Mouse (Mus musculus) forebrain, embryonic 14.5 days (tissue): Measurements from ENCODE around the gene Zbtb49. TPM values are rescaled to one million over a fixed set of nuclear protein-coding genes. Genes with fewer than 3 reads are reported as not detected.

Source experiments
- ATAC-seq: fragments of 200-750 bp; cut with Nextera tagmentation; 2 replicates; pipeline ENCODE4 v1.8.0; 2017; ENCODE audit warnings: mild to moderate bottlenecking, moderate library complexity
- DNase-seq: peaks from one replicate; pipeline ENCODE4 v3.0.0-alpha.2; 2015; ENCODE audit warnings: low spot score
- H3K27ac ChIP-seq: fragments of 300-500 bp; sonication (generic); 2 replicates; pipeline ENCODE4 v1.5.1; 2014; ENCODE audit warnings: low read depth, mild to moderate bottlenecking, control low read depth, low read length, moderate library complexity
- H3K27me3 ChIP-seq: fragments of 300-500 bp; sonication (generic); replicated peaks from 2 replicates; pipeline ENCODE4 v1.6.1; 2014; ENCODE audit warnings: low read length, control low read depth, mixed read lengths; ENCODE audit not compliant: control insufficient read depth, insufficient read depth
- H3K36me3 ChIP-seq: fragments of 300-500 bp; sonication (generic); 2 replicates; pipeline ENCODE4 v1.6.1; 2014; ENCODE audit warnings: low read length, control low read depth; ENCODE audit not compliant: control insufficient read depth, insufficient read depth
- H3K4me1 ChIP-seq: fragments of 300-500 bp; sonication (generic); 2 replicates; pipeline ENCODE4 v1.6.1; 2014; ENCODE audit warnings: antibody characterized with exemption, low read length, control low read depth; ENCODE audit not compliant: control insufficient read depth, insufficient read depth
- H3K4me2 ChIP-seq: fragments of 300-500 bp; sonication (generic); 2 replicates; pipeline ENCODE4 v1.6.1; 2014; ENCODE audit warnings: mild to moderate bottlenecking, control low read depth, low read length
- H3K4me3 ChIP-seq: fragments of 300-500 bp; sonication (generic); 2 replicates; pipeline ENCODE4 v1.5.1; 2014; ENCODE audit warnings: low read depth, low read length, control low read depth
- H3K9ac ChIP-seq: fragments of 300-500 bp; sonication (generic); 2 replicates; pipeline ENCODE4 v1.6.1; 2014; ENCODE audit warnings: mild to moderate bottlenecking, low read length, control low read depth, moderate library complexity
- H3K9me3 ChIP-seq: fragments of 300-500 bp; sonication (generic); replicated peaks from 2 replicates; pipeline ENCODE4 v1.6.1; 2016; ENCODE audit warnings: low read length, control low read depth, mixed read lengths; ENCODE audit not compliant: control insufficient read depth
- WGBS: fragments of 180-500 bp; shearing (Covaris S2); extraction: QIAGEN DNeasy Blood & Tissue Kit; methylation state at CpG from one replicate; pipeline ENCODE4 v1.1.7; 2014; 5-methylcytosine and 5-hydroxymethylcytosine counted together
- polyA plus RNA-seq: library from polyadenylated mRNA; unstranded; fragments of >200 nt; fragmentation: Nextera tagmentation; extraction: Ambion mirVana; gene quantifications from 2 replicates; pipeline ENCODE4 v1.2.1, GENCODE M21; 2014

Gene Zbtb49
- polyA plus RNA-seq, 1 experiment from 2014 or later = 15.9 TPM

DNA sequence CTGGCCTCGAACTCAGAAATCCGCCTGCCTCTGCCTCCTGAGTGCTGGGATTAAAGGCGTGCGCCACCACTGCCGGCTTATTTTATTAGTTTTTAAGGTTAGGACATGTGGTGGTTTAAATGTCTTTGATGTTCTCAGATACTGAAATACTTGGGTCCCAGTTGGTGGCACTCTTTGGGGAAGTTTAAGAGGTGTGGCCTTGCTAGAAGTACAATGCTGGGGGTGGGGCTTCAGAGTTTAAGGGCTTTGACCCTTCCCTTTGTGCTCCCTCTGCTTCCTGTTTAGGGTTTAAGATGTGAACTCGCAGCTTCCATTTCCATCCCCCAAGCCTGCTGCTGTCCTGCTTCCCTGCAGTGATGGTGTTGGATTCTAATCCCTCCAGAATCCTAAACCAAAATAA lies 21.7 kb upstream of the Zbtb49 start:
- Histone ChIP-seq H3K4me3 (no peak overlapping the region), H3K4me2 (no peak overlapping the region), H3K9ac (no peak overlapping the region), H3K36me3 (no peaks in the 10 kb centered on the region), H3K4me1 (no peaks in the 10 kb centered on the region), H3K27ac (no peak overlapping the region), H3K27me3 (no peaks in the 10 kb centered on the region), H3K9me3 (no peaks in the 10 kb centered on the region)
- no peak for ATAC-seq
- no peak for DNase-seq
- WGBS = 79% methylated on average over 6 of the region's 6 CpGs

DNA sequence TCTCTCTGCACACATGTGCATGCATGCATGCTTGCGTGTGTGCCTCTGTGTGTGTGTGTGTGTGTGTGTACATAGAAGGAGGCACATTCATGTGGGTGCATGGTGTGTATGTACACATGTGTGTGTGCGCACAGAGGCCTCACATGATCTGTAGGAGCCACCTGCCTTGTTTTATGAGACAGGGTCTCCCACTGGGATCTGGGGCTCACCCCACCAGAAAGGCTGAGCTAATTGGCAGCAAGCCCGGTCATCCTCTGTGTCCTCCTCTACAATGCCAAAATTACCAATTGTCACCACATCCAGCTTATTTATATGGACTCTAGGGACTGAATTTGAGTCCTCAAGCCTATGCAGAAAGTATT lies 21.2 kb upstream of the Zbtb49 start:
- no peaks in the 10 kb centered on the region for H3K27me3 ChIP-seq
- 68% methylated on average over 3 of the region's 3 CpGs for WGBS
- H3K9me3 ChIP-seq = no peaks in the 10 kb centered on the region
- no peak overlapping the region for H3K9ac ChIP-seq
- DNase-seq = peak; percentile 23
- no peak overlapping the region for H3K27ac ChIP-seq
- ATAC-seq = no peak
- no peak overlapping the region for H3K4me3 ChIP-seq
- H3K36me3 ChIP-seq = no peaks in the 10 kb centered on the region
- no peaks in the 10 kb centered on the region for H3K4me1 ChIP-seq
- H3K4me2 ChIP-seq = no peak overlapping the region

DNA sequence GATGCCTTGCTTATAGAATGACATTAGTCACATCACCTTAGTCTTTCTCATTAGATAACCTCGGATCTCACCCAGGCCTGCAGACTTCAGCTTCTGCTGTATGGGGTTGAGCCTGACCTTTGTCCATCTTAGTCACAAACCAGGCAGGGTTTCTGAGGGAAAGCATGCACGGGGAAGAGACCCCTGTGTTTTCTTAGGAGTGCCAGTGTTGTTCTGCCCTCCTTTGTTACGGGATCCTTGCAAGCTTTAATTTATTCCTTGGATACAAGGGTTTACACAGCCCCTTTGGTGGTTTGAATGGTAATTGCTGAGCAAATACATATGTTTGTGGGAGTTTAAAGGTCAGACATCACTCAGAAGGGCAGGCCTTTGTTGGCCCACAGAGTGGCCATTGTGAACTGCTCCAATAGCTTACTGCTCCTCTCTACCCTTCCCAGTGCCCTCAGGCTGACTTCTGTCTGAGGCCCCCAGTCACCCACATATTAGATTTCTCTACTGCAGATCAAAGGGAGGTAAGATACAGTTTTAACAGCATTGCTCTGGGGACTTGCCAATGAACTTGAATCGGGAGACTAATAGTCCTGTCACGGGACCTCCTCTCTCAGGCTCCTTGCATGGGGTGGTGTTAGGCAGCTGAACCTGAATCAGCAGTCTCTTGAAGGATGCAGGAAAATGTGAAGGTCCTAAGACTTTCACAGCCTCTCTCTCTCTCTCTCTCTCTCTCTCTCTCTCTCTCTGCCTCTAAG lies 20.6 kb upstream of the Zbtb49 start:
- ATAC-seq (no peak), DNase-seq (no peak)
- H3K4me1 ChIP-seq = no peaks in the 10 kb centered on the region

DNA sequence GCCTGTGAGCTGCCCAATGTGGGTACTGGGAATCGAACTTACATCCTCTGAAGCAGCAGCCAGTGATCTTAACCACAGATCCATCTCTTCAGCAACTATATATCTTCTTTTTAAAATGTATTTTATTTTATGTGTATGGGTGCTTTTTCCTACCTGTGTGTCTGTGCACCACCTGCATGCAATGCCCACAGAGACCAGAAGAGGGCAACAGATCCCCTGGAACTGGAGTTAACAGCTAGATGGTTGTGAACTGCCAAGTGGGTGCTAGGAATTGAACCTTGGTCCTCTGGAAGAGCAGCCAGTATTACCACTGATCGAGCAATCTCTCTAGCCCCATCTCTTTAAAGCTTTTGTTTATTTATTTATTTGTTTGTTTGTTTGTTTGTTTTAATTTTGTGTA lies 16.4 kb upstream of the Zbtb49 start:
- H3K9ac ChIP-seq = no peak overlapping the region
- no peak for DNase-seq
- H3K4me1 ChIP-seq = no peaks in the 10 kb centered on the region
- H3K27ac ChIP-seq = no peak overlapping the region
- 94% methylated on average over 2 of the region's 2 CpGs for WGBS
- no peak overlapping the region for H3K4me3 ChIP-seq
- no peaks in the 10 kb centered on the region for H3K27me3 ChIP-seq
- no peaks in the 10 kb centered on the region for H3K9me3 ChIP-seq
- H3K36me3 ChIP-seq = peaks cover 40% of the 10 kb centered on the region
- ATAC-seq = no peak
- no peak overlapping the region for H3K4me2 ChIP-seq

More for the DNA sequence above, 20.6 kb upstream of the Zbtb49 start:
- Histone ChIP-seq H3K27me3 (no peaks in the 10 kb centered on the region), H3K27ac (no peak overlapping the region), H3K4me2 (no peak overlapping the region), H3K36me3 (peaks cover 3% of the 10 kb centered on the region; the same call in 1 of the 2 replicates), H3K9ac (no peak overlapping the region), H3K9me3 (no peaks in the 10 kb centered on the region), H3K4me3 (no peak overlapping the region)
- WGBS = 25% methylated on average over 5 of the region's 5 CpGs

DNA sequence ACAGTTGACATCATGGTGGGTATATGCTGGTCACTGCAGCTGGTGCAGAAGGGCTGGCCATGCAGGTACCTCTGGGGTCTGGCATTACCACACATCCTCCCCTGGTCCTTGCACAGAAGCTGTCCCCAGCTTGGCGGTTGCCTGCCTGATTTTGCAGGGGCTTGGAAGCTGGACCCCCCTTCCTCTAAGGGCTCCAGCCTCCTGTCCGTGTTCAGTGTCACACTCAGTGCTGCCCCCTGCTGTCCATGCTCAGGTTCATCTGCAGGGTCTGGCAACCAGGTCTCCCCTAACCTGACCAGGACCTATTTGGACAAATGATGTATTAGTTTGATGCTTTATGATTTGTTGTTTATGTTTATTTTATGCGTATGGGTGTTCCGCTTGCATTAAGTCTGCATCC lies 15.2 kb upstream of the Zbtb49 start:
- H3K36me3 ChIP-seq = peaks cover 52% of the 10 kb centered on the region
- no peak overlapping the region for H3K27ac ChIP-seq
- no peaks in the 10 kb centered on the region for H3K27me3 ChIP-seq
- no peak overlapping the region for H3K4me3 ChIP-seq
- no peaks in the 10 kb centered on the region for H3K4me1 ChIP-seq
- H3K9me3 ChIP-seq = no peaks in the 10 kb centered on the region
- ATAC-seq (no peak), DNase-seq (peak; percentile 19)
- 70% methylated on average over 4 of the region's 4 CpGs for WGBS
- H3K9ac ChIP-seq = no peak overlapping the region
- H3K4me2 ChIP-seq = no peak overlapping the region

DNA sequence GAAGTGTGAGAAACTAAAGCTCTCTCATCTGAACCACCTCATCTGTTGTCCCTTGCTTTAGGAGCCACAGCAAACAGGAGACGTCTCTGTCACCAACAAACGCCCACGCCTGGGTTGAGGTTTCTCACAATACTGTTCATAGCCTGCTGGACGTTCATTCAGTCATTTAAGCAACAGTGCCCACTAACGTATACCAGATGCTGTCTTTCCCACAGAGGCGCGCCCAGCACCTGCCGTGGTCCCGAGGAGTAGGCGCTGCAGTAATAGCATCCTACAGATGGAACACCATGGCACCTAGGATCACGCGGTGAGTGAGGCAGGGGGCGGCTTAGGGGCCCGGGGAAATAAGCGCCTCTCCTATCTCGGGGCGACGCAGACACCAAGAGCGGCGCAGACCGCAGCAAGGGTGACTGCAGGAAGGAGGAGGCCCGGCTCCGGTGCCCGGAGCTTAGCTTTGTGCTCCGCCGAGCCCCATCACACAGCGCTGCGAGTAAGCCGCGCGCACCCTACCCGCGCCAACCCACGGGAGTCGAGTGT lies 418 bp downstream of the Zbtb49 start:
- Histone ChIP-seq H3K9ac (peak overlapping the region; percentile 88), H3K27ac (peak overlapping the region; percentile 55), H3K9me3 (no peaks in the 10 kb centered on the region), H3K4me2 (peak overlapping the region; percentile 82), H3K36me3 (peaks cover 25% of the 10 kb centered on the region), H3K4me3 (peak overlapping the region; percentile 87), H3K27me3 (no peaks in the 10 kb centered on the region), H3K4me1 (peaks cover 11% of the 10 kb centered on the region)
- DNase-seq = peak; percentile 33
- ATAC-seq = peak; percentile 88
- 1% methylated on average over 24 of the region's 35 CpGs for WGBS

DNA sequence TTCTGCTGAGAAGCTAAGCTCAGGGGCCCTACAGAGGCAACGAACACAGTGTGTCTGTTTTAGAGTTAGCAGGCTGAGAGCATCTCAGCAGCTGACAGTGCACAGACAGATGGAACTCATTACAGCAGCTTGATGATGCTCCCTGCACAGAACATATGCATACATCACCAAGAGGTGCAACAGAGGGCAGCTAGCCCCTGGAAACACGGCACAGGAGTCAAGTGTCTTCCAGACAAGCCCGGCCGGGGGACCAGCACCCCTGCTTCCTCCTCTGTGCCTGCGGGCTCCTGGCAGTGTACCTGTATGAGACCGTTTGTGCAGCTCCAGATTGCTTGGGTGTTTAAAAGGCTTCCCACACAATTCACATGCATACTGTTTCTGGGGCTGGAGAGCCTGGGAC lies 7.2 kb downstream of the Zbtb49 start:
- no peaks in the 10 kb centered on the region for H3K9me3 ChIP-seq
- 89% methylated on average over 6 of the region's 6 CpGs for WGBS

DNA sequence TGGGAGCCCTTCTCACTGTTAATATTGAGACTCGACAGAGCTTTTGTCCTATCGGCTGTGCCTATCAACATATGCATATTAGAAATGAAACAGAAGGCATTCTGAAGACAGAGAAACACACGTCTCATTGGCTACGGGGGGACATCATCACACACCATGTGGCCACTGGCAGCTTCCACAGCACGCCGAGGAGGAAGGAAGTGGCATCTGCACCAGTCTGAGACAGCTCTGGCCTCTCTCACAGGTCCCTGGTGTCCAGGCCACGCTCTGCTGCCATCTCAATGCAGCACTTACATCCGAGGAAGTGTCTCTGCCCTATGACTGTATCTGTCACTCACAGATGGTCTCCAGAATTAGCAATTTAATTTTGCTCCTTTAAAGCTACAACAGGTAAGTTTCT lies 8.6 kb downstream of the Zbtb49 start:
- Histone ChIP-seq H3K27me3 (no peaks in the 10 kb centered on the region), H3K4me3 (no peak overlapping the region), H3K9ac (no peak overlapping the region), H3K4me2 (no peak overlapping the region), H3K27ac (no peak overlapping the region), H3K36me3 (peaks cover 84% of the 10 kb centered on the region), H3K4me1 (no peaks in the 10 kb centered on the region), H3K9me3 (no peaks in the 10 kb centered on the region)
- 91% methylated on average over 8 of the region's 8 CpGs for WGBS
- ATAC-seq (no peak), DNase-seq (no peak)

More for the DNA sequence above, 7.2 kb downstream of the Zbtb49 start:
- no peak overlapping the region for H3K4me2 ChIP-seq
- no peak overlapping the region for H3K9ac ChIP-seq
- ATAC-seq = no peak
- H3K4me1 ChIP-seq = no peaks in the 10 kb centered on the region
- no peak overlapping the region for H3K4me3 ChIP-seq
- no peak overlapping the region for H3K27ac ChIP-seq
- H3K27me3 ChIP-seq = no peaks in the 10 kb centered on the region
- DNase-seq = no peak
- H3K36me3 ChIP-seq = peaks cover 79% of the 10 kb centered on the region

DNA sequence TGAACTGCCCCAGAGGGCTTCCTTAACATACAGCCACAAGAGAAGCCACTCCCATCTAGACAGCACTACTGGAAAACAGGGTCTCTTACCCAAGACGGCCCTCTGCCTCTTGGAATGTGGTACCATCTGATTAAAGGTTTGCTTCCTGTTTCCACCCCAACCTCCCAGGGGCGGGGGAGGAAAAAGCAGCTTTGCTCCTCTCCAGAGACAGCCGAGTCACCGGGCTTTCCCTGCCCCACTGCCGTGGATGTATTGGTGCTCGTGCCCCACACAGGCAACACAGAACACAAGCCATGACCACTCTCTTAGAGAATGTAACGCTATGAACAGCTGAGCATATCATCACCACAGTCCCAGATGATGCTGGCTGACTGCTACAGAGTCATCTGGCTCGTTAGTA lies 11.3 kb downstream of the Zbtb49 start:
- Histone ChIP-seq H3K4me1 (0 out of 2 replicates have a peak, but pooled peaks cover 4% of the 10 kb centered on the region), H3K27me3 (no peaks in the 10 kb centered on the region), H3K9me3 (no peaks in the 10 kb centered on the region), H3K27ac (no peak overlapping the region), H3K4me2 (no peak overlapping the region), H3K36me3 (peaks cover 78% of the 10 kb centered on the region), H3K9ac (no peak overlapping the region), H3K4me3 (no peak overlapping the region)
- DNase-seq (no peak), ATAC-seq (no peak)
- 77% methylated on average over 8 of the region's 8 CpGs for WGBS
